Mouse (Mus musculus) liver, adult 2 months (tissue): ENCODE data around the gene Tmem35b. TPM values are rescaled to one million over a fixed set of nuclear protein-coding genes. Genes with fewer than 3 reads are reported as not detected.
A peak's percentile ranks its signal among the peaks of the same experiment; 100 is the strongest.

Experiments
- DNase-seq: peaks from one replicate; pipeline ENCODE4 v3.0.0-alpha.2; 2011; ENCODE audit warnings: low read depth, low spot score; ENCODE audit errors: extremely low read depth
- H3K27ac ChIP-seq: fragments of 200-500 bp; replicated peaks from 2 replicates; pipeline ENCODE4 v1.5.1; 2012; ENCODE audit warnings: low read depth, mild to moderate bottlenecking, control low read depth, inconsistent platforms, low read length; ENCODE audit not compliant: insufficient read depth
- H3K27me3 ChIP-seq: fragments of 200-500 bp; 2 replicates; pipeline ENCODE4 v1.6.1; 2012; ENCODE audit warnings: mild to moderate bottlenecking, moderate library complexity, low read length, inconsistent platforms; ENCODE audit not compliant: control insufficient read depth, insufficient read depth
- H3K36me3 ChIP-seq: fragments of 200-500 bp; 2 replicates; pipeline ENCODE4 v1.6.1; 2012; ENCODE audit warnings: low read length, inconsistent platforms; ENCODE audit not compliant: control insufficient read depth, insufficient read depth
- H3K4me1 ChIP-seq: fragments of 200-500 bp; 2 replicates; pipeline ENCODE4 v1.6.1; 2011; ENCODE audit warnings: low read length; ENCODE audit not compliant: control insufficient read depth, insufficient read depth
- H3K4me3 ChIP-seq: fragments of 200-500 bp; 2 replicates; pipeline ENCODE4 v1.5.1; 2011; ENCODE audit warnings: low read depth, mild to moderate bottlenecking, control low read depth, low read length, moderate library complexity; ENCODE audit not compliant: insufficient read depth
- H3K79me2 ChIP-seq: fragments of 200-500 bp; 2 replicates; pipeline ENCODE4 v1.6.1; 2012; ENCODE audit warnings: inconsistent platforms, mild to moderate bottlenecking, low read length, moderate library complexity; ENCODE audit not compliant: control insufficient read depth, insufficient read depth
- H3K9ac ChIP-seq: fragments of 200-500 bp; 2 replicates; pipeline ENCODE4 v1.6.1; 2012; ENCODE audit warnings: low read depth, mild to moderate bottlenecking, control low read depth, inconsistent platforms, low read length
- CTCF ChIP-seq: fragments of 200-500 bp; IDR thresholded peaks from 2 replicates; pipeline ENCODE4 v1.5.1; 2011; ENCODE audit warnings: low read depth, low read length, control low read depth
- POLR2A ChIP-seq: fragments of 200-500 bp; IDR thresholded peaks from 2 replicates; pipeline ENCODE4 v1.6.1; 2011; ENCODE audit warnings: low read length, control low read depth; ENCODE audit not compliant: insufficient read depth; ENCODE audit errors: extremely low read depth
- WGBS: fragments of 180-500 bp; shearing (Covaris S2); methylation state at CpG from one replicate; pipeline ENCODE4 v1.1.7; 2018; 5-methylcytosine and 5-hydroxymethylcytosine counted together
- polyA plus RNA-seq: library from polyadenylated mRNA; depleted of rRNA; stranded (reverse); fragments of >200 nt; gene quantifications from 2 replicates; pipeline ENCODE4 v1.2.3, GENCODE M21; 2012; rRNA removed
- total RNA-seq: library from RNA; depleted of rRNA; stranded (reverse); fragments of >200 nt; gene quantifications from 2 replicates; pipeline ENCODE4 v1.2.3, GENCODE M21; 2014; rRNA removed

Tmem35b gene
- total RNA-seq (11.1 and 11.5 TPM in 2 replicates), polyA plus RNA-seq (11.4 and 11.8 TPM in 2 replicates)

DNA sequence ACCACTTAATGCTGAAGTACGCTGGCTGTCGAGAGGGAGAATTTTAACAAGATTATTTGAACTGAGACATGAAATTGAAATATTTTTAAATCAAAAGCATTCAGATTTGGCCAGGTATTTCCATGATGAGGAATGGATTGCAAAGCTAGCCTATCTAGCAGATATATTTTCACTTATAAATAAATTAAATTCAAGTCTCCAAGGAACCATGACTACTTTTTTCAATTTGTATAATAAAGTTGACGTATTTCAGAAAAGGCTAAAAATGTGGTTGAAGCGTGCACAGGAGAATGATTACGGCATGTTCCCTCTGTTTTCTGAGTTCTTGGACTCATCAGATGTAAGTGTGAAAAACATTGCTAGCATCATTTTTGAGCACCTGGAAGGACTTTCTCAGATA, at the start of gene Tmem35b:
Gene Tmem35b (plus strand): TSS at position 301 of the 400 bp plus-strand sequence.
- H3K27me3 ChIP-seq = no peaks in the 10 kb centered on the region
- peaks cover 9% of the 10 kb centered on the region; the same call in 1 of the 2 replicates for H3K36me3 ChIP-seq
- H3K4me1 ChIP-seq = no peaks in the 10 kb centered on the region; the same call in 1 of the 2 replicates
- H3K27ac ChIP-seq = no peak within 1 kb of the TSS
- 98% methylated on average over 5 of the region's 5 CpGs for WGBS
- no peak for TF ChIP-seq POLR2A
- no peak for TF ChIP-seq CTCF
- H3K79me2 ChIP-seq = no peaks in the 10 kb centered on the region
- no peak within 1 kb of the TSS for H3K9ac ChIP-seq
- no peak for DNase-seq
- no peak within 1 kb of the TSS for H3K4me3 ChIP-seq

DNA sequence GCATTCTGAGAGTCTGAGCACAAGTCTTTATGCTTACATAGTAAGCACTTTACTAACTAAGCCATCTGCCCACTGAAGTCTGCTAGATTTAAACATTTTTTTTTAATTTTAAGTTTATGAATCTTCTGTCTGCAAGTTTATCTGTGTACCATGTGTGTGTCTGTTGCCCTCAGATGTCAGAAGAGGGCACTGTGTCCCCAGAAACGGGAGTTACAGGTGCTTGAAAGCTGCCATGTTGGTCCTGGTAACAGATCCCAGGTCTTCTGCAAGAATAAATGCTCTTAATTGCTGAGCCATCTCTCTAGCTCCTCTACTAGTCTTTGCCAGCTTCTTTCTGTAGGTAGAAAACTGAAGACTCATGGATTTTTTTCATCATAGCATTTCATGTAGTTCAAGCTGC, 48.6 kb upstream of the Tmem35b start:
- Histone ChIP-seq H3K27ac (no peak overlapping the region), H3K9ac (no peak overlapping the region), H3K79me2 (no peaks in the 10 kb centered on the region), H3K4me1 (peaks cover 3% of the 10 kb centered on the region; the same call in 1 of the 2 replicates), H3K36me3 (no peaks in the 10 kb centered on the region), H3K4me3 (no peak overlapping the region), H3K27me3 (no peaks in the 10 kb centered on the region)
- TF ChIP-seq CTCF (no peak), POLR2A (no peak)
- no peak for DNase-seq
- WGBS = 69% methylated on average over 1 of the region's 1 CpGs

DNA sequence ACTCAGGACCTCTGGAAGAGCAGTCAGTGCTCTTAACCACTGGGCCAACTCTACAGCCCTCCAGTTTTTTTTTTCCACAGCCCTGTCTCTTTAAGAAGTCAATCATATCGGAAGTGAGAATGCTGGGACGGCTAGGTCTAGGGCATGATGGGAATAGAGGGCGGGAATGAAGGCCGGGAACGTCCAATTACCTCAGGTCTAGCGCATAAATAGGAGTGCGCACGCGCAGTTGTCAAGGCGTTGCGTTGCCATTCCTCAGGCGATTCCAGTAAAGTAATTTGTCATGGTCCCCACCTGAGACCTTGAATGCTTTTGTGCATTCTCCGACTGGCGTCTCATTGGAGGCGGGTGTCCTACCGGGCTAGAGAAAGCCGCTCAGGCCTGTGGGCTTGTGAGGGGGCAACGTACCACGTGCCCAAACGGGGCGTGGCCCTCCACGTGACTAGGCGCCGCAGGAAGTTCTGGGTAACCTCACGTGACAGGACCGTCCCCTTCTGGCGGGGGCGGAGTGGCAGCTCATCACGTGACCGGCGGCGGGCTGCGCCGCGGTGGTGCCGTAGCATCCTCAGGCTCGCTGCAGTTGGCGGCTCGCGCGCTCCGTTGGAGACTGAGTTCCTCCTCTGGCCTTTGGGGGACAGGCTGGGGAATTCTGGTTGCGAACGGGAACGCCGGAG, 46.5 kb upstream of the Tmem35b start, which contains the start of gene Zmym6:
Gene Zmym6 (plus strand): TSS at position 509 of the 674 bp plus-strand sequence.
- H3K79me2 ChIP-seq = no peaks in the 10 kb centered on the region
- peak; percentile 85 for DNase-seq
- no peaks in the 10 kb centered on the region for H3K27me3 ChIP-seq
- no peaks in the 10 kb centered on the region for H3K36me3 ChIP-seq
- H3K4me1 ChIP-seq = peaks cover 3% of the 10 kb centered on the region; the same call in 1 of the 2 replicates
- TF ChIP-seq CTCF = no peak
- 0 out of 2 replicates have a peak, but pooled peaks have one; percentile 43 for TF ChIP-seq POLR2A
- H3K4me3 ChIP-seq = peak within 1 kb of the TSS; percentile 59
- WGBS = 1% methylated on average over 46 of the region's 46 CpGs
- H3K9ac ChIP-seq = peak within 1 kb of the TSS; percentile 39
- peak within 1 kb of the TSS; percentile 64 for H3K27ac ChIP-seq

DNA sequence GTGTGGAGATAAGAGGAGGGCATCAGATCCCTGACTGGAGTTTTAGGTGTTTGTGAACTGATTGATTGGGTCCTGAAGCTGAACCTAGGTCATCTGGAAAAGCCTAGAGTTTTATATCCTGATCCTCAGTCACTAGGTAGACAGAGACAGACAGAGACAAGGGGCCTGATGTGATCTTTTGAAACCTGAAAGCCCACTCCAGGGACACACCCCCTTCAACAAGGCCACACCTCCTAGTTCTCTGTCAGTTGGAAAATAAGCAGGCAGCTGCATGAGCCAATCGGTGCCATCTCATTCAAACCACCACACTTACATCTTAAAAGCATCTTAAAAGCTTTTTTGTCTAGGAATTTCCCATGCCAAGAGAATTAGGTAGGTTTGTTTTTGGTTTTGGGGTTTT, 42.7 kb upstream of the Tmem35b start:
- H3K27ac ChIP-seq = no peak overlapping the region
- H3K9ac ChIP-seq = no peak overlapping the region
- no peak overlapping the region for H3K4me3 ChIP-seq
- no peaks in the 10 kb centered on the region for H3K36me3 ChIP-seq
- DNase-seq = no peak
- H3K4me1 ChIP-seq = peaks cover 3% of the 10 kb centered on the region; the same call in 1 of the 2 replicates
- H3K79me2 ChIP-seq = no peaks in the 10 kb centered on the region
- no peaks in the 10 kb centered on the region for H3K27me3 ChIP-seq
- no peak for TF ChIP-seq POLR2A
- no peak for TF ChIP-seq CTCF
- 57% methylated on average over 1 of the region's 1 CpGs for WGBS

DNA sequence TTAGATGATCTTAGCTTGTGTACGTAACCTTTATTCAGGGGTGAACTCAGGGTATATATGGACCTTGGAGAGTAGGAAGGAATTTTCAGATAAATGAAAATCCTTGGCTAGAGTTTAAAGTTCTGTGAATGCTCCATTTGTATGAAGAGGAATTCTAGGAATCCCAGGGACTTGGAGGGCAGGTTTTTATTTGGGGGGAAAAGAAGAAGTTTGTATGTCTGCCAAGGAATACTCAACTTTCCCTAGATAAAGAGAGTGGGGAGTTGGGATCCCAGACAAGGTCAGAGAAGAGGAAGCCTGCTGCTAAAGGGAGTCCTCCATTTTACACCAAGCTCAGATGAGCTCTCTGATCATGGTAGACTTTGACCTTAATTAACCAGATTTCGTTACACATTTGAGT, 40.4 kb upstream of the Tmem35b start:
- H3K27ac ChIP-seq = no peak overlapping the region
- H3K79me2 ChIP-seq = no peaks in the 10 kb centered on the region
- H3K9ac ChIP-seq = no peak overlapping the region
- H3K4me3 ChIP-seq = no peak overlapping the region
- no peak for DNase-seq
- no peaks in the 10 kb centered on the region for H3K27me3 ChIP-seq
- H3K4me1 ChIP-seq = no peaks in the 10 kb centered on the region
- H3K36me3 ChIP-seq = peaks cover 6% of the 10 kb centered on the region; the same call in 1 of the 2 replicates
- TF ChIP-seq CTCF = no peak
- TF ChIP-seq POLR2A = no peak
- 87% methylated on average over 2 of the region's 2 CpGs for WGBS

DNA sequence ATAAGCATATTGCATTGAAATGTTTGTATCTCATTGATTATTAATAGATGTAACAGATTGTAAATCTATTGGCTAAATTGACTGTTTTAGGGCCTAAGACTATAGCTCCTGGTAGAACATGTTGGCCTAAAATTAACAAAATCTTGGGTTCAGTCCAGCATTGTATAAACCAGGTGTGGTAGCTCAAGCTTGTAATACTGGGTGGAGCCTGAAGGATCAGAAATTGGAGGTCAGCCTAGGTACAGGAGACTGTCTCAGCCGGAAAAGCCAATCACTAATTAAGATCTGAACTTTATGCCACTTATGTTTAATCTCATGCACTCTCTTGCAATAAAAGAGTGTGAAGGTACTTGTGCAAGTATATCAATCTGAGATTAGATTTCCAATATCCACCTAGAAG, 37.7 kb upstream of the Tmem35b start:
- H3K4me3 ChIP-seq = no peak overlapping the region
- WGBS = 89% methylated on average over 1 of the region's 1 CpGs
- DNase-seq = no peak
- H3K36me3 ChIP-seq = peaks cover 11% of the 10 kb centered on the region; the same call in 1 of the 2 replicates
- H3K4me1 ChIP-seq = no peaks in the 10 kb centered on the region
- no peaks in the 10 kb centered on the region for H3K27me3 ChIP-seq
- H3K9ac ChIP-seq = no peak overlapping the region
- H3K27ac ChIP-seq = no peak overlapping the region
- H3K79me2 ChIP-seq = no peaks in the 10 kb centered on the region
- no peak for TF ChIP-seq CTCF
- no peak for TF ChIP-seq POLR2A
